Mouse (Mus musculus) megakaryocyte progenitor cell, adult 5-6 weeks (primary cell): ENCODE measurements around the gene Rhno1. TPM values are rescaled to one million over a fixed set of nuclear protein-coding genes. Genes with fewer than 3 reads are reported as not detected.

Experiments used
- total RNA-seq, 2 experiments: library from RNA; stranded (forward) in 1 of 2; stranded (reverse) in 1 of 2; fragments of 157-497, 149-512 nt in 1 of 2; fragments of 200-1000 nt in 1 of 2; gene quantifications; 2 replicates each; pipeline versions ENCODE4 v1.2.3 to v1.2.4; 2015 to 2017

The Rhno1 gene
- total RNA-seq, 2 experiments from 2014 or later, result 47.8 to 71.5 TPM

Other genes with a start within 250 kb of the Rhno1 start
- 0.71 and 2.7 TPM in 2 replicates for gene Tspan9, start 219.3 kb downstream of the Rhno1 start, total RNA-seq (2015)
- 2.8 and 4.4 TPM in 2 replicates for gene Tspan9, start 219.3 kb downstream of the Rhno1 start, total RNA-seq (2017)
- gene Tead4, start 62.1 kb downstream of the Rhno1 start, total RNA-seq (2015), result not detected in 2 replicates
- not detected in 2 replicates for gene Tead4, start 62.1 kb downstream of the Rhno1 start, total RNA-seq (2017)
- gene Tulp3, start 7.1 kb downstream of the Rhno1 start, total RNA-seq (2015), result 0.12 and 1.3 TPM in 2 replicates
- 0.20 and 0.29 TPM in 2 replicates for gene Tulp3, start 7.1 kb downstream of the Rhno1 start, total RNA-seq (2017)
- 40.3 and 41.8 TPM in 2 replicates for gene Foxm1, start 56 bp upstream of the Rhno1 start, total RNA-seq (2015)
- 12.3 and 15.5 TPM in 2 replicates for gene Foxm1, start 56 bp upstream of the Rhno1 start, total RNA-seq (2017)
- gene Tex52, start 12.5 kb upstream of the Rhno1 start, total RNA-seq (2015), result not detected in 2 replicates
- gene Tex52, start 12.5 kb upstream of the Rhno1 start, total RNA-seq (2017), result 0.30 TPM in 1 of 2 replicates, not detected in the other
- gene Gm44596, start 12.6 kb upstream of the Rhno1 start, total RNA-seq (2015), result not detected in 2 replicates
- not detected in 2 replicates for gene Gm44596, start 12.6 kb upstream of the Rhno1 start, total RNA-seq (2017)
- gene Nrip2, start 36.4 kb upstream of the Rhno1 start, total RNA-seq (2015), result not detected in 2 replicates
- gene Nrip2, start 36.4 kb upstream of the Rhno1 start, total RNA-seq (2017), result not detected in 2 replicates
- 24.1 and 33.1 TPM in 2 replicates for gene Itfg2, start 62.0 kb upstream of the Rhno1 start, total RNA-seq (2015)
- 12.9 and 15.6 TPM in 2 replicates for gene Itfg2, start 62.0 kb upstream of the Rhno1 start, total RNA-seq (2017)
- 124 and 149 TPM in 2 replicates for gene Fkbp4, start 75.8 kb upstream of the Rhno1 start, total RNA-seq (2015)
- 373 and 394 TPM in 2 replicates for gene Fkbp4, start 75.8 kb upstream of the Rhno1 start, total RNA-seq (2017)
- not detected in 2 replicates for gene Pzp, start 163.8 kb upstream of the Rhno1 start, total RNA-seq (2015)
- not detected in 2 replicates for gene Pzp, start 163.8 kb upstream of the Rhno1 start, total RNA-seq (2017)
- gene A2ml1, start 218.7 kb upstream of the Rhno1 start, total RNA-seq (2015), result not detected in 2 replicates
- not detected in 2 replicates for gene A2ml1, start 218.7 kb upstream of the Rhno1 start, total RNA-seq (2017)